In genomic region chr14:20451765-20452331, GRCm38 (mm10) we compare ENCODE assay signal across 8 mouse cellular contexts. TPM values are rescaled to one million over a fixed set of nuclear protein-coding genes. Genes with fewer than 3 reads are reported as not detected.
A peak's percentile ranks its signal among the peaks of the same experiment; 100 is the strongest.
DNase-seq lines count a peak whose midpoint lies in the region; ATAC-seq lines count a peak whose summit lies in the region.

Gene Cfap70 (minus strand): TSS chr14:20452226.

- intact Hi-C loops in left cerebral cortex, postnatal 14 days (cut with DNase I): no loop called here

- ATAC-seq in megakaryocyte progenitor cell, adult 5-6 weeks (replicated peaks; ENCODE audit: poor library complexity): peak; percentile 89

- DNase-seq in ZHBTc4 (ENCODE audit: low read depth, low spot score): peak; percentile 93
- DNase-seq in cerebellum, postnatal 25 days: peak; percentile 29 to 55
- DNase-seq in frontal cortex, postnatal 25 days (ENCODE audit: low spot score in 2 of 2): peak; percentile 14 to 19
- DNase-seq in hindlimb bud, embryonic 11.5 days (ENCODE audit: extremely low spot score, low read depth, low spot score): peak; percentile 76
- peak; percentile 64 to 76 for DNase-seq in left cerebral cortex, postnatal 14 days (ENCODE audit: low spot score in 2 of 2)
- peak; percentile 33 for DNase-seq in right cerebral cortex, postnatal 4 days
- DNase-seq in MN1 (ENCODE audit: low spot score): no peak

RNA-seq across cellular contexts. Expression of gene Cfap70, which starts in this region (rescaled TPM):
- total RNA-seq in left cerebral cortex, postnatal 14 days (2021): 1 to 10 TPM; 2.0 to 3.1 TPM
- total RNA-seq in megakaryocyte progenitor cell, adult 5-6 weeks (2015): not detected in 2 replicates
- not detected in 2 replicates for total RNA-seq in megakaryocyte progenitor cell, adult 5-6 weeks (2017)

Comparison
In these comparisons a context has a peak if more than half of its experiments do, and no peak if none do; other contexts are left out.
1. Peak in ATAC-seq in megakaryocyte progenitor cell, adult 5-6 weeks; RNA of the gene not detected or under 1 TPM.